Mouse (Mus musculus): ENCODE data around the gene AC124108.1.

DNA sequence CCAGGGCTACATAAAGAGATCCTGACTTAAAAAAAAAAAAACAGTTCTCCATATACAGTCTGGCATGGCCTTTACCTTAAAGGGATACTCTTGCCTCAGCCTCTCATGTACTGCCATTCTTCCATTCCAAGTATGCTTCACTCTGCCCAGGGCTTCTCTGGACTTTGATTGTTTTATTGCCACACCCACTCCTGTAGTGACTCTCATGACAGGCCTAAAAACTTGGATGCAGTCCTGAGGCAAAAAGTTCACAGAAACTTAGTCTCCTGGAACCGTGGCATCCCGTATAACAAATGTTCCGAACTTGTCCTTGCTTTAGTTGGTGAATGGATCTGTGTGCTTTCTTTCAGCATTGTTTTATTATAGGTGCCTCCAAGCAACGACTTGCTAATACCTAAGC is 55.4 kb downstream of the AC124108.1 start:
- TF ChIP-seq CTCF (conservative IDR thresholded peaks at IDR 0.05; ENCODE audit: insufficient read depth, insufficient read length, low read depth, low read length) = no peak
- no peak for TF ChIP-seq POLR2A (IDR thresholded peaks at IDR 0.05; ENCODE audit: low read depth, low read length)

Measured in kidney, adult 2 months (tissue).